Mouse (Mus musculus) liver, adult 2 months (tissue): ENCODE results near the gene Map3k5.

ENCODE experiments used
- CTCF ChIP-seq: fragments of 200-500 bp; IDR thresholded peaks from 2 replicates; pipeline ENCODE4 v1.5.1; 2011; ENCODE audit warnings: low read depth, low read length, control low read depth
- POLR2A ChIP-seq: fragments of 200-500 bp; IDR thresholded peaks from 2 replicates; pipeline ENCODE4 v1.6.1; 2011; ENCODE audit warnings: low read length, control low read depth; ENCODE audit not compliant: insufficient read depth; ENCODE audit errors: extremely low read depth

GRCm38 (mm10) chr10:19938738-19939137 is 4.5 kb downstream of the Map3k5 start:
- TF ChIP-seq CTCF (no peak), POLR2A (no peak)
